Mouse (Mus musculus) liver, embryonic 14.5 days (tissue): ENCODE results near the gene Pop5. TPM values are rescaled to one million over a fixed set of nuclear protein-coding genes. Genes with fewer than 3 reads are reported as not detected.

Experiments used
- ATAC-seq: fragments of 200-750 bp; cut with Nextera tagmentation; 2 replicates; pipeline ENCODE4 v1.8.0; 2017; ENCODE audit warnings: moderate number of reproducible peaks, mild to moderate bottlenecking, moderate library complexity; ENCODE audit not compliant: insufficient read depth
- DNase-seq, 3 experiments: peaks; one replicate each; pipeline ENCODE4 v3.0.0-alpha.2; 2012 to 2013; ENCODE audit warnings: low read depth in 3 of 3, low spot score in 3 of 3
- H3K27ac ChIP-seq: fragments of 300-500 bp; sonication (generic); 2 replicates; pipeline ENCODE4 v1.5.1; 2014; ENCODE audit warnings: moderate library complexity, mild to moderate bottlenecking, control low read depth, inconsistent platforms
- H3K27me3 ChIP-seq: fragments of 300-500 bp; sonication (generic); 2 replicates; pipeline ENCODE4 v1.6.1; 2014; ENCODE audit warnings: mild to moderate bottlenecking, low read length, moderate library complexity; ENCODE audit not compliant: control insufficient read depth, insufficient read depth
- H3K36me3 ChIP-seq: fragments of 300-500 bp; sonication (generic); replicated peaks from 2 replicates; pipeline ENCODE4 v1.6.1; 2014; ENCODE audit warnings: low read depth; ENCODE audit not compliant: control insufficient read depth, insufficient read depth
- H3K4me1 ChIP-seq, 2 experiments: fragments of 200-500 bp in 1 of 2; fragments of 300-500 bp in 1 of 2; sonication (generic) in 1 of 2; replicated peaks; 2 replicates each; pipeline ENCODE4 v1.6.1; 2012 to 2014; ENCODE audit warnings: antibody characterized with exemption in 1 of 2, inconsistent platforms in 1 of 2, low read length in 1 of 2; ENCODE audit not compliant: control insufficient read depth in 2 of 2, insufficient read depth in 2 of 2
- H3K4me2 ChIP-seq: fragments of 300-500 bp; sonication (generic); 2 replicates; pipeline ENCODE4 v1.6.1; 2014; ENCODE audit warnings: low read depth, mild to moderate bottlenecking, control low read depth, moderate library complexity
- H3K4me3 ChIP-seq, 2 experiments: fragments of 200-500 bp in 1 of 2; fragments of 300-500 bp in 1 of 2; sonication (generic) in 1 of 2; 2 replicates each; pipeline ENCODE4 v1.5.1; 2012 to 2014; ENCODE audit warnings: low read depth in 2 of 2, low read length in 2 of 2, mild to moderate bottlenecking in 2 of 2, control low read depth in 1 of 2, inconsistent platforms in 1 of 2, moderate library complexity in 1 of 2; ENCODE audit not compliant: insufficient read depth in 1 of 2
- H3K9ac ChIP-seq: fragments of 300-500 bp; sonication (generic); replicated peaks from 2 replicates; pipeline ENCODE4 v1.6.1; 2014; ENCODE audit warnings: mild to moderate bottlenecking, control low read depth, moderate library complexity
- H3K9me3 ChIP-seq: fragments of 300-500 bp; sonication (generic); 2 replicates; pipeline ENCODE4 v1.6.1; 2016; ENCODE audit warnings: low read length, mixed read lengths; ENCODE audit not compliant: control insufficient read depth
- CTCF ChIP-seq: IDR thresholded peaks from 2 replicates; pipeline ENCODE4 v1.5.1; 2016; ENCODE audit warnings: antibody characterized with exemption, low read depth, control low read depth
- EP300 ChIP-seq: IDR thresholded peaks from 2 replicates; pipeline ENCODE4 v1.6.1; 2016; ENCODE audit warnings: antibody characterized with exemption, low read depth
- WGBS: fragments of 180-500 bp; shearing (Covaris S2); extraction: QIAGEN DNeasy Blood & Tissue Kit; methylation state at CpG from one replicate; pipeline ENCODE4 v1.1.7; 2014; ENCODE audit not compliant: insufficient replicate concordance; 5-methylcytosine and 5-hydroxymethylcytosine counted together
- polyA plus RNA-seq, 2 experiments: library from polyadenylated mRNA; depleted of rRNA in 1 of 2; stranded (reverse) in 1 of 2; unstranded in 1 of 2; fragments of >200 nt; fragmentation: Nextera tagmentation in 1 of 2; extraction: Ambion mirVana in 1 of 2; gene quantifications; 2 replicates each; pipeline versions ENCODE4 v1.2.1 to v1.2.3; 2012 to 2014

Pop5 gene
- polyA plus RNA-seq, 2 experiments: 55.2 to 95.5 TPM

DNA sequence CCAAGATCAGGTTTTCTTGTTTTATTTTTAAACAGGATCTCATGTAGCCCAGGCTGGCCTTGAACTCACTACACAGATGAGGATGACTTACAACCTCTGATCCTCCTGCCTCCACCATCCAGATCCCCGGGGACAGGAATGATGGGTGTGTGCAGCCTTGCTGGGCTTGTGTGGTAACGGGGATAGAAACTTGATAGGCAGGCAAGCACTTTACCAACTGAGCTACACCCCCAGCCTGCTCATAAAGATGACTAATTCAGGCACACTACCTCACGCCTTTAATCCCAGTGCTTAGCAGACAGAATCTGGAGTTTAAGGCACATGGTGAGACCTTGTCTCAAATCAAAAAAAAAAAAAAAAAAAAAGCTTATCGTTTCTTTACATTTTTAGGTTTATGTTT is 22.8 kb upstream of the Pop5 start:
- no peak overlapping the region for H3K4me3 ChIP-seq
- H3K9ac ChIP-seq: no peak overlapping the region
- H3K9me3 ChIP-seq: no peaks in the 10 kb centered on the region
- peaks cover 22% of the 10 kb centered on the region for H3K27me3 ChIP-seq
- H3K4me2 ChIP-seq: no peak overlapping the region
- no peaks in the 10 kb centered on the region for H3K36me3 ChIP-seq
- 52% methylated on average over 4 of the region's 4 CpGs for WGBS
- no peaks in the 10 kb centered on the region for H3K4me1 ChIP-seq
- DNase-seq (no peak), ATAC-seq (no peak)
- no peak for TF ChIP-seq CTCF
- H3K27ac ChIP-seq: no peak overlapping the region

DNA sequence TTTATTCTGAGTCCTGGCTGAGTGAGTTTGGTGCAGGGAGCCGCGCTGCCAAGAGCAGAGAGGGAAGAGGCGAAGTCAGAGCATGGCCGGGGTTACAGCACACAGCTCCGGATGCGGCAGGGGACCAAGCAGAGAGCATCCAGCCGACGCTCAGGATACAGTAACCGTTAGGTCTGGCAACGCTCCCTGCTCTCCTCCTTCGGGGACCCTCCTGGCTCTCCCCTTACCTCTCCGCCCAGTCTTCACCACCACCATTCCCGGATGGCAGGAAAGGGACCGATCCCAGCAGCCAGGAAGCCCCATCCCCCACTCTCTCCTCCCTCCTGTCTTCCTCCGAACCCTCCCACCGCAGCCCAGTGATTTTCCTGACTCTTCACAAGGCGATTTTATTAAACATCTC is 20.8 kb upstream of the Pop5 start:
- H3K9me3 ChIP-seq: no peaks in the 10 kb centered on the region
- no peak overlapping the region for H3K9ac ChIP-seq
- ATAC-seq (no peak), DNase-seq (no peak)
- WGBS: 2% methylated on average over 17 of the region's 17 CpGs
- TF ChIP-seq EP300 (no peak), CTCF (no peak)
- H3K27me3 ChIP-seq: peaks cover 22% of the 10 kb centered on the region
- no peak overlapping the region for H3K27ac ChIP-seq
- no peaks in the 10 kb centered on the region for H3K4me1 ChIP-seq
- H3K36me3 ChIP-seq: no peaks in the 10 kb centered on the region
- no peak overlapping the region for H3K4me2 ChIP-seq
- H3K4me3 ChIP-seq: no peak overlapping the region; a peak in 1 of 4 replicates

DNA sequence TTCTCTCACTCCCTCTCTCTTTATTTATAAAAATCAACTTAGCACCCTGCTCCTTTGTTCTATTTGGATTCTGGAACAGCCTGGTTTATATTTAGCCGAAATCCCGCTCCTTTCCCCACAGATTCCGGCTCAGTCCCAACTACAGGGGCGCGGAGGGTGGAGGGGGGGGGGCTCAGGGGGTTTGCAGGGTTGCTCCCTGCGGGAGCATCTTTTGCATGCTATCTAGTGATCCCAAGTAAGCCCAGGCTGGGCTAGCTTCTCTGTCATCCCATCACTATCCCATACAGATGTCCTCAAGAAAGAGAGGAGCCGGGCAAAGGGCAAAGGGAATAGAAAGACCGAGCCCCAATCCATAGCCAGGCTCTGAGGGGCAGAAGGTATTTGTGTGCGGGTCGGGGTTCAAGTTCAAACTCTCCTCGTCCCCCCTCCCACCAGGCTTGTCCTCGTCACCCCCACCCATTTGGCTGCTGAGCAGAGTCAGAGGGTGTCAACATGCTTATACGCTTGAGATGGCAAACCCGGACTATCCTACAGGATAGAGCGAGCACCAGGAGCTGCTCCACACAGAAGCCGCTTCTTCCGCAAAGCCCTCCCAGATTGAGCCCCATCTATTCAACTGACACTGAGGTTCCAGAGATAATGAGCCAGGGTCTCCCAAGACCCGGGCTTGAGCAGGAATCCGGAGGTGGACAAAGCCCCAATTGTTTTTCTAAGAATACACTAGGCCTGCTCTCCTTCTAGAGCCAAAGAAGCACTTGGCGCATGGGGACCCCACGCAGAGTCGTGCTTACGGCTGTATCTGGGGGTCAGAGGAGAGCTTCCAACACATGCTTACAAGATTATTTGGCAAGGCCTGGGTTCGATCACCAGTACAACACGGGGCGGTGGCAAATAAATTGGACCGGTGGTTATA is 20.1 kb upstream of the Pop5 start:
- Histone ChIP-seq H3K4me3 (no peak overlapping the region), H3K27ac (no peak overlapping the region), H3K36me3 (no peaks in the 10 kb centered on the region), H3K9me3 (no peaks in the 10 kb centered on the region), H3K4me2 (no peak overlapping the region), H3K4me1 (no peaks in the 10 kb centered on the region), H3K9ac (no peak overlapping the region), H3K27me3 (peaks cover 22% of the 10 kb centered on the region)
- no peak for TF ChIP-seq CTCF
- TF ChIP-seq EP300: no peak
- no peak for DNase-seq
- ATAC-seq: no peak
- 22% methylated on average over 27 of the region's 27 CpGs for WGBS

DNA sequence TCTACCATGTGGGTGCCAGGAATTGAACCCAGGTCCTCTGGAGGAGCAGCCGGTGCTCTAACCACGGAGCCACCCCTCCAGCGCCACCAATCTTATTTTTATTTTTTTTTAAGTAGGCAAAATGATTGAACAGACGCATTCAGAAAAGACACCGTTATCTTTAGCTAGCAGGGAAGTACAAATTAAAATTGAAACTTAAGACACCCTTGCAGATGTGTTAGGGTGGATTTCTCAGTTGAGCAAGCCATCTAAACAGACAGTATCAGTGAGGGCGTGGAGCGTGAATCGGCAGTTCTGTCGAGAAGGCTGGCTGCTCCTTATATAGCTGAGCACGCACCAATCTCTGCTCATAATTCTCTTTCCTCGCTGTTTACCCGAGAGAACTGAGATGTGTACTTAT is 17.6 kb upstream of the Pop5 start:
- TF ChIP-seq EP300 (no peak), CTCF (no peak)
- H3K9me3 ChIP-seq: 0 out of 2 replicates have a peak, but pooled peaks cover 3% of the 10 kb centered on the region
- DNase-seq (no peak), ATAC-seq (no peak)
- H3K27me3 ChIP-seq: peaks cover 22% of the 10 kb centered on the region
- 62% methylated on average over 12 of the region's 12 CpGs for WGBS
- no peak overlapping the region for H3K4me3 ChIP-seq
- H3K9ac ChIP-seq: no peak overlapping the region
- no peak overlapping the region for H3K4me2 ChIP-seq
- no peak overlapping the region for H3K27ac ChIP-seq
- no peaks in the 10 kb centered on the region for H3K36me3 ChIP-seq
- H3K4me1 ChIP-seq: no peaks in the 10 kb centered on the region

DNA sequence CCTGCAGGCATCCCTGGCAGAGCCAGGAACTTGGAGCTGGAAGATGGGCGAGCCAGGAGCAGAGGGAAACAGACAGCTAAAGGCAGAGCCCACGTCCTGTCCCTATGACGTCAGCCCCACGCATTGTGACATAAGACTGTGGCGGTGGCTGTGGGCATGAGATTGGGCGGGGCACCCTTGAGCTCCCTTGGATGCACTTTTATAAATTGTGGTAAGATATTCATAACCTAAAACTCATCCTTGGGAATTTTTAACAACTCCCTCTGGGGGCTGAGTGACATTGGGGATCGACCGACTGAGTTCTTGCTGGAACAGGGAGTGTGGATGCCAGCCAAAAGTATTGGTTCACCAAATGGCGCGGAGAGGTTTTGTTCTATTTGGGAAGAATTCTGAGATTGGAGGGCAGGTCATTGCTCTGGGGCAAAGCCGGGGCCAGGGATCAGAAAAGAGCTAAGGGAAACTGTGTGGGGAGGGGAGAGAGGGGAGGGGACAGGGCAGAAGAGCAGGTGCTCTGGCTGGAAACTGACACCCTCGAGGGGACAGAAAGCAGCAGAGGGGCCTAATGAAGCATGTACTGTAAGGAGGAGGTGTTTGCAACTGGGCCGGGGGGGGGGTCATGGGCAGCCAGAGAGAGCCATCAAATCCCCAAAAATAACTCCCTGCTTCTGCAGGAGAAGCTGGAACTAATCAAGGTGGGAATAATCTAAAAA is 14.6 kb upstream of the Pop5 start:
- H3K4me1 ChIP-seq: no peaks in the 10 kb centered on the region
- no peak overlapping the region for H3K27ac ChIP-seq
- H3K9me3 ChIP-seq: 0 out of 2 replicates have a peak, but pooled peaks cover 3% of the 10 kb centered on the region
- no peak overlapping the region for H3K4me2 ChIP-seq
- H3K9ac ChIP-seq: no peak overlapping the region
- WGBS: 35% methylated on average over 13 of the region's 13 CpGs
- ATAC-seq (no peak), DNase-seq (no peak)
- TF ChIP-seq CTCF (no peak), EP300 (no peak)
- H3K4me3 ChIP-seq: no peak overlapping the region
- H3K36me3 ChIP-seq: no peaks in the 10 kb centered on the region
- H3K27me3 ChIP-seq: peaks cover 5% of the 10 kb centered on the region
